Mouse (Mus musculus) lung, embryonic 14.5 days (tissue): ENCODE measurements around the gene Cdc34b. TPM values are rescaled to one million over a fixed set of nuclear protein-coding genes. Genes with fewer than 3 reads are reported as not detected.

Source experiments
- ATAC-seq: fragments of 200-750 bp; cut with Nextera tagmentation; 2 replicates; pipeline ENCODE4 v1.8.0; 2017; ENCODE audit warnings: mild to moderate bottlenecking, moderate TSS enrichment, moderate library complexity; ENCODE audit not compliant: insufficient read depth
- DNase-seq: peaks from one replicate; pipeline ENCODE4 v3.0.0-alpha.2; 2015
- H3K27ac ChIP-seq: fragments of 300-500 bp; sonication (generic); 2 replicates; pipeline ENCODE4 v1.5.1; 2014; ENCODE audit warnings: low read depth, mild to moderate bottlenecking, moderate library complexity
- H3K27me3 ChIP-seq: fragments of 300-500 bp; sonication (generic); 2 replicates; pipeline ENCODE4 v1.6.1; 2014; ENCODE audit warnings: low read length, control low read depth; ENCODE audit not compliant: insufficient read depth
- H3K36me3 ChIP-seq: fragments of 300-500 bp; sonication (generic); 2 replicates; pipeline ENCODE4 v1.6.1; 2014; ENCODE audit warnings: control low read depth; ENCODE audit not compliant: insufficient read depth
- H3K4me1 ChIP-seq: fragments of 300-500 bp; sonication (generic); 2 replicates; pipeline ENCODE4 v1.6.1; 2014; ENCODE audit warnings: antibody characterized with exemption, control low read depth; ENCODE audit not compliant: insufficient read depth
- H3K4me2 ChIP-seq: fragments of 300-500 bp; sonication (generic); 2 replicates; pipeline ENCODE4 v1.6.1; 2014; ENCODE audit warnings: mild to moderate bottlenecking
- H3K4me3 ChIP-seq: fragments of 300-500 bp; sonication (generic); 2 replicates; pipeline ENCODE4 v1.5.1; 2014; ENCODE audit warnings: low read depth, low read length
- H3K9ac ChIP-seq: fragments of 300-500 bp; sonication (generic); 2 replicates; pipeline ENCODE4 v1.6.1; 2014
- H3K9me3 ChIP-seq: fragments of 300-500 bp; sonication (generic); 2 replicates; pipeline ENCODE4 v1.6.1; 2016; ENCODE audit warnings: low read depth, low read length, control low read depth
- CTCF ChIP-seq: IDR thresholded peaks from 2 replicates; pipeline ENCODE4 v1.5.1; 2016; ENCODE audit warnings: antibody characterized with exemption, low read depth
- WGBS: fragments of 180-500 bp; shearing (Covaris S2); extraction: QIAGEN DNeasy Blood & Tissue Kit; methylation state at CpG from one replicate; pipeline ENCODE4 v1.1.7; 2014; 5-methylcytosine and 5-hydroxymethylcytosine counted together
- polyA plus RNA-seq: library from polyadenylated mRNA; unstranded; fragments of >200 nt; fragmentation: Nextera tagmentation; extraction: Ambion mirVana; gene quantifications from 2 replicates; pipeline ENCODE4 v1.2.1, GENCODE M21; 2014

Cdc34b gene
- polyA plus RNA-seq, 1 experiment from 2014 or later = 0.21 TPM

DNA sequence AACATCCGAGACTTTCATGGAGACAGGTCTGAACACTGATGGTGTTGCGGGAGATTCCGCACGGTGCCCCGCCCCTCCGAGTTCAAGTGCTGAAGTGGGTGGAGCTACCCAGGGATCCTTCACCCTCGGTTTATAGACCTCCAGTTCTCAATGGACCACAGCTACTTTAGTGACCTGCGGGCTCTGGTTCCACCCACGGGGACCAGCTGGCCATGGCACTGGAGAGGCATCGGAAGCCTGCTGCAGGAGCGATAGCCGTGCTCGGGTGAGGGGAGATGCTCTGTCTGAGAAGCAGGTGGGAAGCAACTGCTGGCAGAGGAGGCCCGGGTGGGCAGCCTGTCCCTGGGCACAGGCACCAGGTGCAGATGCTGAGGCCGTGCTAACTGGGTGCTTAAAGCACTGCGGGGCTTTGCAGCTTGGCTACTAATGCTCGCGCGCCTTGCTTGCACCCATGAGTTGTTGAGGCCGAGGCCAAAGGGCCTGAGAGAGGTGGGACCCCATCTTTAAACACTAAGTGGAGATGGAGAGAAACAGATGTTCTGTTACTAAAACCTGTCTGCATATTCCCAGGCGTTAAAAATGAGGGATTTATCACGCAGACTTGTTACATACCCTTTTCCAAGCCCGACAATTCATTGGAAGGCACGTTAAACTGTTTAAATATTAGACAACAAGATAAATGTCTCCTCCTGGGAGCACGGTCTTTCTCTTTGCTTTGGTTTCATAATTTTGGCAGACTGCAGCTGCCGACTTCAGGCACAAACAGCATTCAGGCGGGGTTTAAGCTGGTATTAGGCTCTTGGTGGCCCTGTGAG, 40.0 kb upstream of the Cdc34b start:
- Histone ChIP-seq H3K9ac (0 out of 2 replicates have a peak overlapping the region, but pooled peaks have one; percentile 13), H3K27me3 (0 out of 2 replicates have a peak, but pooled peaks cover 4% of the 10 kb centered on the region), H3K36me3 (no peaks in the 10 kb centered on the region), H3K4me2 (peak overlapping the region; percentile 50), H3K9me3 (no peaks in the 10 kb centered on the region), H3K4me3 (no peak overlapping the region), H3K4me1 (peaks cover 3% of the 10 kb centered on the region; the same call in 1 of the 2 replicates), H3K27ac (peak overlapping the region; percentile 21; the same call in 1 of the 2 replicates)
- 25% methylated on average over 27 of the region's 27 CpGs for WGBS
- ATAC-seq = no peak
- peak; percentile 65 for DNase-seq
- no peak for TF ChIP-seq CTCF

DNA sequence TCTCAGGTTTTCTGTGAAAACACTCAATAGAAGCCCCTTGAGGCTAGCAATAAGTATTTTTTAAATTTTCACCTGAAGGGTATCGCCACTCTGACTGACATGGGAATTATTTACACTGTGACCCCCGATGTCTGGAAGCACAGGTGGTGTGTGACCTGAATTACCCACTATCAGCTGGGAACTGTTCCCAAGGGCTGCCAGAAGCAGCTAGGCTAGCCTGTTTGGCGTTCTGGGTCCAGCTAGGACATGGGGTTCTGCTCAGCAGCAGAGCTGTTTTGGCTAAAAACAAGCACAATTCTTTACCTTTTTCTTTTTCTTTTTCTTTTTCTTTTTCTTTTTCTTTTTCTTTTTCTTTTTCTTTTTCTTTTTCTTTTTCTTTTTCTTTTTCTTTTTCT, 39.4 kb upstream of the Cdc34b start:
- peak overlapping the region; percentile 21; the same call in 1 of the 2 replicates for H3K27ac ChIP-seq
- H3K36me3 ChIP-seq = no peaks in the 10 kb centered on the region
- DNase-seq (no peak), ATAC-seq (no peak)
- 0 out of 2 replicates have a peak, but pooled peaks cover 4% of the 10 kb centered on the region for H3K27me3 ChIP-seq
- peaks cover 3% of the 10 kb centered on the region; the same call in 1 of the 2 replicates for H3K4me1 ChIP-seq
- H3K4me3 ChIP-seq = no peak overlapping the region
- no peaks in the 10 kb centered on the region for H3K9me3 ChIP-seq
- TF ChIP-seq CTCF = no peak
- H3K4me2 ChIP-seq = peak overlapping the region; percentile 50
- 15% methylated on average over 3 of the region's 3 CpGs for WGBS
- H3K9ac ChIP-seq = 0 out of 2 replicates have a peak overlapping the region, but pooled peaks have one; percentile 13

DNA sequence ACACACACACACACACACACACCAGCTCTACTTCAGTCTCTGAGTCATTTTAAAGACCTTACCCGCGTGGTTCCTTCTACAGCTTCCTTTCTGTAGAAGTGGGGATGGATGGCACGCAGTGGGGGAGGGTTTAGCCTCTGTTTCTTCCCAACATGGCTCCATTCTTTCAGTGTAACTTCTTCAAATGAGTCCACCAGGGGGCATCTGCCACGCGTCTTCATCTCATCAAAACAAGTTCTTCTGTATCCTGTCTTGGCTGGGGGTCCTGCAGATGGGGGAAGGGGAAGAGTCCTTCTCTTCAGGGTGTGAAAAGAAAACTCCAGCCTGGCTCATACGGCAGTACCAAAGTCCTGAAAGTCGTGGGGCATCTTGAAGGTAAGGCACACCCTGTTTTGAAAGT, 37.6 kb upstream of the Cdc34b start:
- TF ChIP-seq CTCF = peak; percentile 61
- H3K27ac ChIP-seq = peak overlapping the region; percentile 78
- peak; percentile 60; the same call in 1 of the 2 replicates for ATAC-seq
- 0 out of 2 replicates have a peak, but pooled peaks cover 4% of the 10 kb centered on the region for H3K27me3 ChIP-seq
- peaks cover 3% of the 10 kb centered on the region; the same call in 1 of the 2 replicates for H3K4me1 ChIP-seq
- no peaks in the 10 kb centered on the region for H3K9me3 ChIP-seq
- H3K4me3 ChIP-seq = no peak overlapping the region
- no peak overlapping the region for H3K9ac ChIP-seq
- DNase-seq = peak; percentile 81
- H3K36me3 ChIP-seq = no peaks in the 10 kb centered on the region
- WGBS = 27% methylated on average over 7 of the region's 7 CpGs
- H3K4me2 ChIP-seq = 0 out of 2 replicates have a peak overlapping the region, but pooled peaks have one; percentile 10

DNA sequence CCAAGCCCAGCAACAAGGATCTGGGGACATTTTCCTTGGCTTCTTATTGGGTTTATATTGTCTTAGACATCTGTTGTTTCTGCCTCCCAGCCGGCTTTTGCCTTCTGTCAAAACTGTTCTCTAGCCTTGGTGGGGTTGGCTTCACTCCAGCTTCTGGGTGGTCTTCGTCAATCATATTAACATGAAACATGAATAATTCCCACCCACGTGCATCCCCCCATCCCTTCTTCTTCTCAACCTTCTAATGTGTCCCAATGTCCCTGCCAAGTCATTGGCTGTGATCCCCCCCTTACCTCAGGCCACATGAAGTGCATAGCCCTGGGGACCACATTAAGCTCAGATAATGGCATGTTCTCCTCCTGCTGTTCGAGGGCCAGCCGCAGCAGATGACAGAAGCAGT, 37.1 kb upstream of the Cdc34b start, which contains the start of gene Gm11541:
Gene Gm11541, minus strand, starts transcription at position 28 of the 400 bp plus-strand sequence.
- 0 out of 2 replicates have a peak within 1 kb of the TSS, but pooled peaks have one; percentile 10 for H3K4me2 ChIP-seq
- TF ChIP-seq CTCF = no peak
- peaks cover 3% of the 10 kb centered on the region; the same call in 1 of the 2 replicates for H3K4me1 ChIP-seq
- no peak within 1 kb of the TSS for H3K4me3 ChIP-seq
- no peaks in the 10 kb centered on the region for H3K36me3 ChIP-seq
- H3K27me3 ChIP-seq = 0 out of 2 replicates have a peak, but pooled peaks cover 4% of the 10 kb centered on the region
- ATAC-seq = peak; percentile 84
- H3K9me3 ChIP-seq = no peaks in the 10 kb centered on the region
- no peak within 1 kb of the TSS for H3K9ac ChIP-seq
- WGBS = 39% methylated on average over 5 of the region's 5 CpGs
- DNase-seq = peak; percentile 93
- peak within 1 kb of the TSS; percentile 78 for H3K27ac ChIP-seq

DNA sequence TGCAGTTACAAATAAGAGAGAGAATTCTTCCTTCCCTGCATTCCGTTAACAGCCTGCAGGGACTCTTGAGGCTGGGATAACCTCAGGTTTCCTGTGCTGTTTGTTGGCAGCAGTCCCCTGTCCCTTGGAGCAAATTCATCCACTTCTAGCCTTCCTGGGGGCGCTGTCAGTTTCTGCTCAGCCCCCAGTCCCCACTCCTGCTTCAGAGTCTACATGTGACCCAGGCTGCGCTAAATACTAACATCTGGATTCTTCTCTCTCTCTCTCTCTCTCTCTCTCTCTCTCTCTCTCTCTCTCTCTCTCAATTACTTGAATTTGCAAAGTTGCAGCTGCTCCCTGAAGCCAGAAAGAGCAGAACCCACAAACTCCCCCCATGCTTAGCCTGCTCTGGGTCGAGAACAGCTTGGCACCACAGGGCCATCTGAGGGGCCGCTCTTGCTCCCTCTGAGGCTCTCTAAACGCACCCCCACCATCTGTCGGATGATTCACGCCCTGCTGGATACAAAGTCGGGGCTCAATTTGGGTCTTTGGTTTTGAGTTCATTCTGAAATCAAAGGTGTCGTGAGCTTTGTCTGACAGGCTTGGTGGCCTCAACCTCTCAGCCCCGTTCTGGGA, 28.2 kb upstream of the Cdc34b start:
- Histone ChIP-seq H3K4me1 (no peaks in the 10 kb centered on the region), H3K27ac (peak overlapping the region; percentile 71; the same call in 1 of the 2 replicates), H3K36me3 (no peaks in the 10 kb centered on the region), H3K9ac (no peak overlapping the region), H3K4me2 (no peak overlapping the region), H3K4me3 (no peak overlapping the region), H3K27me3 (no peaks in the 10 kb centered on the region), H3K9me3 (no peaks in the 10 kb centered on the region)
- peak; percentile 19; the same call in 1 of the 2 replicates for TF ChIP-seq CTCF
- peak; percentile 84 for DNase-seq
- 18% methylated on average over 11 of the region's 11 CpGs for whole genome bisulfite sequencing
- peak; percentile 89 for ATAC-seq

DNA sequence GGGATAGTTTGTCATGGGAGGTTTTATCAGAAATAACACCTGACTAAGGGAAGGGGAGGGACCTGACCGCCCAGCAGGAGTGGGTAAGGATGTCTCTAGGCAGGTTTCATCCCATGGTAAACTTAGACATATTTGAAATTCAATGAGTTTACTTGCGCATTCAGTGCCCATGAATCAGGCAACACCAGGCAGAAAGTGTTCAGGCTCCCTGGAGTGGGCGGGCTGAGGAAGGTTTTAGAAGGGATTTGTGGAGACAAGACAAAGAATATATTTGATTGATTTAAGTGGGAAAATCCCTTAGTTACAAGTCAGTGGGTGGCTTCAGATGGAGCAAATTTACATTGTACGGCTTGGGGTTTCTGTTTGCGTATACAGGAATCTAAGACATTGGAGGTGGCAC, 26.0 kb upstream of the Cdc34b start:
- WGBS = 67% methylated on average over 5 of the region's 5 CpGs
- no peak overlapping the region for H3K4me2 ChIP-seq
- no peak overlapping the region for H3K4me3 ChIP-seq
- ATAC-seq (no peak), DNase-seq (no peak)
- H3K4me1 ChIP-seq = no peaks in the 10 kb centered on the region
- no peak overlapping the region for H3K27ac ChIP-seq
- TF ChIP-seq CTCF = no peak
- H3K27me3 ChIP-seq = no peaks in the 10 kb centered on the region
- H3K36me3 ChIP-seq = no peaks in the 10 kb centered on the region
- H3K9ac ChIP-seq = no peak overlapping the region
- H3K9me3 ChIP-seq = no peaks in the 10 kb centered on the region
